Mouse (Mus musculus): ENCODE results near the gene Cc2d1a.

Gene Cc2d1a

DNA sequence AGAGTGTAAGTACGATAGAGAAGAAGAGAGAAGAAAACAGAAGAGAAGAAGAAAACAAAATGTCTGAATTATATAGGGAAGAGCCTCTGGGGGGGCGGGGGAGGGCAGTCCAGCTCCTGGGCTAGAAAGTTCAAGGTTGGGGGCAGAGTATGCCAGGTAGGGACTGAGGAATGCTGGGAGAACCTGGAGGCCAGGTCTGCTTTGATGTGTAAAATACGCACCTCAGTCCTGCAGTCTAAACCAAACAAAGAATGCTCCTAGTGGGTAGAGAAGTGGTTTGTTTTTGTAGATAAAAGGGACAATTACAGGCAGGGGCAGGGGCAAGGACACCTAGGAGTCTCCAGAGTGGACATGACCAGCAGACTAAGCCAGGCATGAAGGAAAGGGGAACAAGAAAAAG lies 29.7 kb upstream of the Cc2d1a start:
- no peak for DNase-seq (ENCODE audit: low spot score)

GRCm38 (mm10) chr8:84176560-84176959 lies 28.8 kb upstream of the Cc2d1a start:
- no peak for DNase-seq (ENCODE audit: low spot score)

GRCm38 (mm10) chr8:84173861-84174260 lies 26.1 kb upstream of the Cc2d1a start:
- peak; percentile 23 for DNase-seq (ENCODE audit: low spot score)

DNA sequence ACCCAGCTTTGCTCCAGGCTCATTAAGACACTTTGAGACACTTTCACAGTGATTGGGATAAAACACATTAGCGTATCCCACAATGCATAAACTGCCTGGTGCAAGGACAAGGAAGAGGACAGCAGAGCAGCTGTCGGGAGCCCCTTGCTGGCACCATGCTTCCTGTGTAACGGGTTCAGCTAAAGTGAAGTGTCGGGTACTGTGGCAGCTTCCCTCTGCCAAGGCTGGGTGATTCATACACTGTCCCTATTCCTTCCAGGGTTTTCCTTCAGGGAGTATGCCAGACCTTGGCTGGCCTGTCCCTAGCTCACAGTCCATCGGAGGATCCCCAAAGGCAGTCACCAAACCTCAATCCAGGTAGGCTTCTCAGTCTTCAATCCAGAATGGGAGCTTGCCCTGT lies 22.4 kb upstream of the Cc2d1a start:
- DNase-seq (ENCODE audit: low spot score), result no peak

DNA sequence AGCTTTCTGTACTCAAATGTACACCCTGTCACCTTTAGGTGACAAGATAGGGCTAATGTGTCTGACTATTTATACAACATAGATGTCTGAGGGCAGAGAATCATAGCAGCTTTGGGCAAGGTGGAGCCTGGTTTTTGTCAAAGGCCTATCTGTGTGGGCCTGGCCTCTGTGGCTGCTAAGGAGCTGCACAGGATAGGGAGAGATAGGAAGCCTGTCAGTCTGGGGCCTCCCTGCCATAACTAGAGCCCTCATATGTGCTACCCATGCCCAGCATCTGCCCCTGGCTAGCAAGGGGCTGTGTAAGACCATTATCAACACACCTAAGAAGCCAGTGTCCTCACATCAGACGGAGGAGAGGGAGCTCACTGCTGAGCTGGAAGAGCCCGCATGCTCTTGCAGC lies 20.0 kb upstream of the Cc2d1a start:
- DNase-seq (ENCODE audit: low spot score), result no peak

- DNase-seq (ENCODE audit: low spot score), result no peak
Measured at GRCm38 (mm10) chr8:84157620-84158019, 9.9 kb upstream of the Cc2d1a start.

DNA sequence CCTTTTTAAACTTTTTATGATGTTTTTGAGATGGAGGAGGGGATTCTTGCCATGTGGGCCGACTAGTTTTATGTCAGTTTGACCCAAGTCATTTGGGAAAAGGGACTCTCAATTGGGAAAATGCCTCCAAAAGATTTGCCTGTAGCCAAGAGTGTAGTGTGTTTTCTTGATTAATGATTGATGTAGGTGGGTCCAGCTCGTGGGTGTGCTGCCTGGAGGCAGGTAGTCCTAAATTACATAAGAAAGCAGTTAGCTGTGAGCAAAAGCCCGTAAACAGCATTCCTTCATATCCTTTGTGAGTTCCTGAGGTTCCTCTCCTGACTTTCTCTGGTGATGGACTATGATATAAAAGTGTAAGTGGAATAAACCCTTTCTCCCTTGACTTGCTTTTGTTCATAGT lies 1.4 kb upstream of the Cc2d1a start:
- DNase-seq (ENCODE audit: low spot score), result no peak

DNA sequence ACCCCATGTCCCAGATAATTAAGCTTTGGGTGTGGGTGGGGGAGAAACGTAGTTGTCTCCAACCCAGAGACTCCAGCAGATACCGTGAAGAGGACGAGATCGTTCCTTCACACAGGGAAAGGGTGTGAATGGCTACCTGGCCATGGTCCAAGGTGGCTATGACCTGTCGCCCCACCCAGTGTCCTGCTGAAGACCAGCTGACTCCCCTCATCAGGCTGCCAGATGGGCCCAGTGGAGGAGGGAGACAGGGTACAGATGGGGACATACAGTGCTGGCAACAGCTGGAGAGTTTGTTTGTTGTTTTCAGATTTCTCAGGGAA lies 755 bp upstream of the Cc2d1a start:
- DNase-seq (ENCODE audit: low spot score), result no peak

DNA sequence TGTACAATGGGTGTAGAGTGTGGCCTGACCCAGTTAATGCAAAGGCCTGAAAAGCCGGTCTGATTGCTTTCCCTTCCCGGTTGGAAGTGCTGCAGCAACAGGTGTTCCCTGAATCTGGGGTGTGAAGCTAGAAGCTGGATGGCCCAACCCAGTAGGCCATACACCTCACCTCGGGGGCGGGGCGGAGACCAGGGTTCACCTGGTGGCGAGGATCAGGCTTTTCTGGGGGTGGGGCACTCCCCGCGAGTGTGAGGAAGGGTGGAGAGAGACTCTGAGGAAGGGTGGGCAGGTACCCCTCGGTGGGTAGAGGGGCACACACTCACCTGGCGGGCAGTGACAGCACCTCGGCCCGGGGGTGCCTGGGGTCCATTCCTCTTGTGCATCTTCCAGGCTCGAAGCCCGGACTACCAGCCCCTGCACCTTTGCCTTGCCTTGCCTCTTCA lies 391 bp downstream of the Cc2d1a start:
- no peak for DNase-seq (ENCODE audit: low spot score)

DNA sequence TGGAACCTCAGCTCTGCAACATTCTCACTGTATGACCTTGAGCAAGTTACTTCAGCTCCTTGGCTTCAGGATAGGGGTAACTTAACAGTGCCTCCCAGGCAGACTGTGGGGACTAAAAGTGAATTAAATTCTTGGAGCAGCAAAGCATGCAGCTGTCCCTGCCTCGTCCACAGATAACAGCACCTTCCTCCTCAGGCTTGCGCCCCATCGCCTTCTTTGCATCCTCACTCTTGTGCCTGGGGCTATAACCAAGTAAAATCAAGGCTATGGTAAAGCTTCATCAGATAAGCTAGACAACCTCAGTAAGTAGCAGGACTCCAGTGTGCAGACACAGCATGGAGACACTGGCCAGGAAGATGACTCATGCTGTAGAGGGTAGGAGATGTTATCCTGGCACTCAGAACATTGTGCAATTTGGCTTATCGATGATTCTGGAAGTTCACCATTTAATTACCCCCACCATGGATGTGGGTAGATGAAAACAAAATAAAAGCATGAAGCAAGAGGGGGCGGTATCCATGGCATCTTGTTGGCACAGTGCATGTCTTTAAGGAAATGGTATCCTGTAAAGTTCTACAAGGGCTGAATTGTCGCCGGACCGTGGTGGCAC lies 3.0 kb downstream of the Cc2d1a start:
- DNase-seq (ENCODE audit: low spot score), result no peak

DNA sequence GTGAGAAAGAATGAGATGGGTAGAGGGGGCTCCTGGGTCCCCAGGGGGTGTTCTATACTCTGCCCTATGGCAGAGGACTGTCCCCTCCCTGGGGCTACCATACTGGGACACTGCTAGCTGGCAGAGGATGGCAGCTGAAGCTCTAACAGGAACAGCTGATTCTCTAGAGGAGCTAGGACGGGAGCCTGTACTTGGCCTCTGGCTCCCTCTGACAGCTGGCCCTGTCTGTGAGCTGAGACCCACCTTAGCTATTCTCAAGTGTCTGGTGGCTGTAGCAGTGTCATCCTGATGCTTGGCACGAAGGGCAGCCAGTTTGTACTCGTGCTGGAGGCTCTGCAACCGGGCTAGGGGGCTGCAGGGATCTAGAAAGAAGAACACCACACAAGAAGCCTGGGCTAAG lies 6.9 kb downstream of the Cc2d1a start:
- no peak for DNase-seq (ENCODE audit: low spot score)

GRCm38 (mm10) chr8:84137848-84138247 lies 9.9 kb downstream of the Cc2d1a start:
- DNase-seq (ENCODE audit: low spot score), result no peak

GRCm38 (mm10) chr8:84132225-84132624 lies 15.5 kb downstream of the Cc2d1a start:
- DNase-seq (ENCODE audit: low spot score), result no peak

DNA sequence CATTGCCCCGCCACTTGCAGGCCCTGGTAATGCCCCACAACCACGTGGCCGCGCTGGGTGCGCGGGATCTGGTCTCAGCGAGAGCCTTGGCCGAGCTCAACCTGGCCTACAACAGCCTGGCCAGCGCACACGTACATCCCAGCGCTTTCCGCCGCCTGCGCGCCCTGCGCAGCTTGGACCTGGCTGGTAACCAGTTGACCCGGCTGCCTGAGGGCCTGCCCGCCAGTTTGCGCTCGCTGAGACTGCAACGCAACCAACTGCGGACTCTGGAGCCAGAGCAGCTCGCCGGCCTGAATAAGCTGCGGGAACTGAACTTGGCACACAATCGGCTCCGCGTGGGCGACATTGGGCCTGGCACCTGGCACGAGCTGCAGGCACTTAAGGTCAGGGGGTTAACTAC lies 16.9 kb downstream of the Cc2d1a start:
- DNase-seq (ENCODE audit: low spot score), result no peak

DNA sequence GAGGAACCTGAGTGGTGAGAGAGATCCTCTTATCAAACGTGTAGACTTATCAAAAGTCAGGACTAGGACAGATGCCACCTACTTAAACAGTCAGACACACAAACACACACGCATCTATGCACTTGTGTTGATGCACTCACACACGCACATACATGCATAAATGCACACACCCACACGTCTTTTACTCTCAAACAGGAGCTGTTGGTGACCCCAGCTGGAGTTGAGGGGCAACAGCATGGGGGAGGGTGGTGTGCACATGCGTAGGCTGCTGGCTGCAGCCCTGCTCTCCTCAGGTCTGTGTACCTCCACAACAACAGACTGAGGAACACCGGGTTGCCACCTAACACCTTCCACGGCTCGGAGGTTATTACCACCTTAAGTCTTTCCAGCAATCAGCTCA lies 19.5 kb downstream of the Cc2d1a start:
- no peak for DNase-seq (ENCODE audit: low spot score)

DNA sequence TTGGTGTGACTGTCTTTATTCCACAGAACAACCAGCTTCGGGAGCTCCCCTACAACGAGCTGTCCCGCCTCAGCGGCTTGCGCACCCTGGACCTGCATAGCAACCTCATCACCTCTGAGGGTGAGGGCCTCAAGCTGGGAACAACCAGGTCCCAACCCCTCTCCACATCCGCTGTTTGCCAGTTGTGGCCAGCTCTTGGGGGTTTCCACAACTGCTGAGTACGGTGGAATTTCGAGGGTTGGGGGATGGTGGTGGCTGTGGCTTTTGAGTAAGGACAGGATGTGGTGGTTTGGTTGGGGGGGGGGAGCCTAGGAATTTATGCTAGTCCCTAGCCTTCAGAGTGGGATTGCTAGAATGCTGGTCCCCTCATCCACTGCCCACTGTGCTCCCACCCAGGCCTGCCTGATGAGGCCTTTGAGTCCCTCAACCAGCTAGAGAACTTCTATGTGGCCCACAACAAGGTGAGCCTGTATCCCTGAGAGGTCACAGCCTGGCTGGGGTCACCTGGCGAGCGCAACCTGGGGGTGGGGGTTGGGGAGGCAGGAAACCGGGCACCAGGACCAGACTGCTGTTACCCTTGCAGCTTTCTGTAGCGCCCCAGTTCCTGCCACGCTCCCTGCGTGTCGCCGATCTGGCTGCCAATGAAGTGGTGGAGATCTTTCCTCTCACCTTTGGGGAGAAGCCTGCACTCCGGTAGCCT lies 20.4 kb downstream of the Cc2d1a start:
- DNase-seq (ENCODE audit: low spot score), result no peak

GRCm38 (mm10) chr8:84126742-84127141 lies 21.0 kb downstream of the Cc2d1a start:
- no peak for DNase-seq (ENCODE audit: low spot score)

DNA sequence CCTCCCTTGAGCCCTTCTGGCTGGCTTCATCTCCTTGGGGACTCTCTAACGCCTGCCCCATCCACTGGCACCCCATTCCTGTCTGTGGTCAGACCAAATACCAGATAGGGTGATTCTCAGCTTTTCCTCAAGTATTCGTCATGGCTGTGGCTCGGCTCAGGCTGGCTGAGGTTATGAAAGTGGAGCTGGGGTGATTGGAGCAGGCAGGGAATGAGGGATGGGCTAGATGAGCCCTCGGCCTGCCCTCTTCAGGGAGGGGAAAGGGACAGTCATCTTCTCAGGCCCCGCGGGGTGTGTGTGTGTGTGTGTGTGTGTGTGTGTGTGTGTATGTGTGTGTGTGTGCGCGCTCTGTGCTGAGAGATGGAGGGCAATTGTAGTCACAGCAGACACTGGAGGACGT lies 22.1 kb downstream of the Cc2d1a start, which contains the start of gene Podnl1:
Gene Podnl1, plus strand, starts transcription at position 334 of the 400 bp plus-strand sequence.
- DNase-seq (ENCODE audit: low spot score), result no peak

DNA sequence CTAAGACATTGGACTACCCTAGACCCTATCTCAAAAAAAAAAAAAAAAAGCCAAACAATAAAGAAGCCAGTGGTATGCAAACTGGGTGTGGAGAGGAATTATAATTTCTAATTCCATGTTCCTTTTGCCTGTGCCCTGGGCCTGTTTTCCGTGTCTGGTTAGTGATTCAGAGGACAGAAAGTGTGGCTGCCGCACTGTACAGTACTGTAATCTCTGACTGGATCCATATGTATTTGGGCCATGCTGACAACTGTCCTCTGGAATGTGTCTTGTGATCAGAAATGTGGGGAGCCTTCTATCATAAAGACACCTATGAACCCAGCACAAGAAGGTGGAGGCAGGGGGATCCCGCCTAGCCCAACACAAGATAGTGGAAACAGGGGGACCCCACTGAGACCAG lies 25.6 kb downstream of the Cc2d1a start:
- no peak for DNase-seq (ENCODE audit: low spot score)

GRCm38 (mm10) chr8:84115646-84116045 lies 32.1 kb downstream of the Cc2d1a start:
- no peak for DNase-seq (ENCODE audit: low spot score)

DNA sequence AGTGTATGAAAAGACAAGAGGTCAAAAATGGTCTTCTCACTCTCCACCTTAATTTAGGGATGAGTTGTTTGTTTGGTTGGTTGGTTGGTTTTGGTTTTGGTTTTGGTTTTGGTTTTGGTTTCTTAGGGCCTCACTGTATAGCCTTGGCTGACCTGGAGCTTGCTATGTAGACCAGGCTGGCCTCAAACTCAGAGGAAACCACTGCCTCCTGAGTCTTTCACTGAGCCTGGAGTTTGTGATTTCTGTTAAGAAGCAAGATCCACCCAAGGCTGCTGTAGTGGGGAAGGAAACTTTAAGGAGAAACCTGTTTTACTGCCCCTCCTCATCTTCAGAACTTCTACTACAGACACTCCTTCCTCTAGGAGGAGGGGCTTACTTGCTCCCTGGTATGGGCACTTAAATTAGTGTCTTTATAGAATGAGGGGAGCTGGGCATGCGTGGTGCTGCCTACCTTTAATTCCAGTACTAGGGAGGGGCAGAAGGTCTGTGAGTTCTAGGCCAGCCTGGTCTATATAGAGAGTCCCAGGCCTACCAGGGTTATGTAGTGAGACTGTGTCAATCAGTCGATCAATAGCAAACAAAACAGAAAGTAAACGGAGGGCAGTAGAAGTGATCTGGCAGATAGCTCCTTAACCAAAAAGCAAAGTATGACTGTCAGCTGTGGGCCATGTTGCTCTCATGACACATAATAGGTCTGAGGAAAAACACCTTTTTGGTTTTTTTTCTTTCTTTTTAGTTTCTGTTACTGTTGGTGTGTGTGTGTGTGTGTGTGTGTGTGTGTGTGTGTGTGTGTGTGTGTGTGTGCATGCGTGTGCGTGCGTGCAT lies 41.3 kb downstream of the Cc2d1a start:
- DNase-seq (ENCODE audit: low spot score), result no peak

GRCm38 (mm10) chr8:84105676-84106075 lies 42.1 kb downstream of the Cc2d1a start:
- DNase-seq (ENCODE audit: low spot score), result no peak
